Mouse (Mus musculus) limb, embryonic 14.5 days (tissue): ENCODE data around the gene Itgb1bp1. TPM values are rescaled to one million over a fixed set of nuclear protein-coding genes. Genes with fewer than 3 reads are reported as not detected.
A peak's percentile ranks its signal among the peaks of the same experiment; 100 is the strongest.

ENCODE experiments used
- ATAC-seq: fragments of 200-750 bp; cut with Nextera tagmentation; 2 replicates; pipeline ENCODE4 v1.8.0; 2017; ENCODE audit warnings: low read depth, moderate number of reproducible peaks, moderate TSS enrichment; ENCODE audit not compliant: low FRiP score
- DNase-seq: peaks from one replicate; pipeline ENCODE4 v3.0.0-alpha.2; 2015; ENCODE audit warnings: low spot score
- H3K27ac ChIP-seq: fragments of 300-500 bp; sonication (generic); replicated peaks from 2 replicates; pipeline ENCODE4 v1.5.1; 2014; ENCODE audit warnings: low read depth, mild to moderate bottlenecking, low read length, moderate library complexity, mixed read lengths
- H3K27me3 ChIP-seq: fragments of 300-500 bp; sonication (generic); 2 replicates; pipeline ENCODE4 v1.6.1; 2014; ENCODE audit warnings: low read length, mixed read lengths; ENCODE audit not compliant: control insufficient read depth, insufficient read depth
- H3K36me3 ChIP-seq: fragments of 300-500 bp; sonication (generic); 2 replicates; pipeline ENCODE4 v1.6.1; 2014; ENCODE audit warnings: mild to moderate bottlenecking, low read length, moderate library complexity, mixed read lengths; ENCODE audit not compliant: control insufficient read depth, insufficient read depth
- H3K4me1 ChIP-seq: fragments of 300-500 bp; sonication (generic); 2 replicates; pipeline ENCODE4 v1.6.1; 2014; ENCODE audit warnings: antibody characterized with exemption, low read length, mixed read lengths; ENCODE audit not compliant: control insufficient read depth, insufficient read depth
- H3K4me2 ChIP-seq: fragments of 300-500 bp; sonication (generic); replicated peaks from 2 replicates; pipeline ENCODE4 v1.6.1; 2014; ENCODE audit warnings: low read depth, mild to moderate bottlenecking, low read length, moderate library complexity; ENCODE audit not compliant: severe bottlenecking
- H3K4me3 ChIP-seq: fragments of 300-500 bp; sonication (generic); replicated peaks from 2 replicates; pipeline ENCODE4 v1.5.1; 2014; ENCODE audit warnings: low read length
- H3K9ac ChIP-seq: fragments of 300-500 bp; sonication (generic); 2 replicates; pipeline ENCODE4 v1.6.1; 2014; ENCODE audit warnings: mild to moderate bottlenecking, low read depth, low read length, moderate library complexity; ENCODE audit not compliant: severe bottlenecking
- H3K9me3 ChIP-seq: fragments of 300-500 bp; sonication (generic); 2 replicates; pipeline ENCODE4 v1.6.1; 2016; ENCODE audit warnings: low read length; ENCODE audit not compliant: control insufficient read depth
- POLR2A ChIP-seq: fragments of 200-500 bp; IDR thresholded peaks from 2 replicates; pipeline ENCODE4 v1.8.0; 2012; ENCODE audit warnings: inconsistent platforms, mild to moderate bottlenecking, moderate library complexity, borderline replicate concordance; ENCODE audit not compliant: insufficient read depth, insufficient read length; ENCODE audit errors: extremely low read depth
- WGBS: fragments of 180-500 bp; shearing (Covaris S2); extraction: QIAGEN DNeasy Blood & Tissue Kit; methylation state at CpG from one replicate; pipeline ENCODE4 v1.1.7; 2014; 5-methylcytosine and 5-hydroxymethylcytosine counted together
- polyA plus RNA-seq, 2 experiments: library from polyadenylated mRNA; depleted of rRNA in 1 of 2; stranded (reverse) in 1 of 2; unstranded in 1 of 2; fragments of >200 nt; fragmentation: Nextera tagmentation in 1 of 2; extraction: Ambion mirVana in 1 of 2; gene quantifications; 2 replicates each; pipeline versions ENCODE4 v1.2.1 to v1.2.3; 2012 to 2014

Itgb1bp1 gene
- polyA plus RNA-seq, 2 experiments, result 27.4 to 62.6 TPM

- H3K4me3 ChIP-seq, result no peak overlapping the region
- ATAC-seq, result no peak
- 88% methylated on average over 7 of the region's 7 CpGs for WGBS
- H3K27ac ChIP-seq, result no peak overlapping the region
- no peak for TF ChIP-seq POLR2A
- no peak overlapping the region for H3K9ac ChIP-seq
- no peak overlapping the region for H3K4me2 ChIP-seq
- H3K36me3 ChIP-seq, result peaks cover 55% of the 10 kb centered on the region
- no peaks in the 10 kb centered on the region for H3K27me3 ChIP-seq
- no peak for DNase-seq
- no peaks in the 10 kb centered on the region for H3K9me3 ChIP-seq
- no peaks in the 10 kb centered on the region for H3K4me1 ChIP-seq
These were observed 52.4 kb downstream of the Itgb1bp1 start for GRCm38 (mm10) chr12:21233727-21234126.

- DNase-seq (no peak), ATAC-seq (no peak)
- H3K9ac ChIP-seq, result no peak overlapping the region
- H3K9me3 ChIP-seq, result no peaks in the 10 kb centered on the region
- 80% methylated on average over 17 of the region's 17 CpGs for WGBS
- TF ChIP-seq POLR2A, result no peak
- H3K36me3 ChIP-seq, result peaks cover 29% of the 10 kb centered on the region
- no peaks in the 10 kb centered on the region for H3K27me3 ChIP-seq
- H3K4me3 ChIP-seq, result no peak overlapping the region
- H3K27ac ChIP-seq, result no peak overlapping the region
- H3K4me1 ChIP-seq, result 0 out of 2 replicates have a peak, but pooled peaks cover 2% of the 10 kb centered on the region
- H3K4me2 ChIP-seq, result no peak overlapping the region
These were observed 56.8 kb downstream of the Itgb1bp1 start for GRCm38 (mm10) chr12:21229076-21229918.

- ATAC-seq (no peak), DNase-seq (no peak)
- TF ChIP-seq POLR2A, result no peak
- Histone ChIP-seq H3K27me3 (no peaks in the 10 kb centered on the region), H3K4me2 (no peak overlapping the region), H3K27ac (no peak overlapping the region), H3K9ac (no peak overlapping the region), H3K4me3 (no peak overlapping the region), H3K4me1 (0 out of 2 replicates have a peak, but pooled peaks cover 2% of the 10 kb centered on the region), H3K36me3 (peaks cover 32% of the 10 kb centered on the region), H3K9me3 (no peaks in the 10 kb centered on the region)
- 93% methylated on average over 4 of the region's 4 CpGs for whole genome bisulfite sequencing
These were observed 57.4 kb downstream of the Itgb1bp1 start for GRCm38 (mm10) chr12:21228650-21229049.

- Histone ChIP-seq H3K9me3 (no peaks in the 10 kb centered on the region), H3K36me3 (peaks cover 26% of the 10 kb centered on the region), H3K4me2 (no peak overlapping the region), H3K27ac (no peak overlapping the region), H3K27me3 (no peaks in the 10 kb centered on the region), H3K9ac (no peak overlapping the region), H3K4me3 (no peak overlapping the region), H3K4me1 (0 out of 2 replicates have a peak, but pooled peaks cover 2% of the 10 kb centered on the region)
- 65% methylated on average over 6 of the region's 6 CpGs for WGBS
- no peak for TF ChIP-seq POLR2A
- no peak for ATAC-seq
- DNase-seq, result peak; percentile 55
These were observed 58.8 kb downstream of the Itgb1bp1 start for GRCm38 (mm10) chr12:21227076-21227980.

- Histone ChIP-seq H3K9ac (no peak overlapping the region), H3K36me3 (peaks cover 20% of the 10 kb centered on the region), H3K27me3 (no peaks in the 10 kb centered on the region), H3K9me3 (no peaks in the 10 kb centered on the region), H3K4me1 (0 out of 2 replicates have a peak, but pooled peaks cover 2% of the 10 kb centered on the region), H3K4me2 (no peak overlapping the region), H3K4me3 (no peak overlapping the region), H3K27ac (no peak overlapping the region)
- 74% methylated on average over 9 of the region's 9 CpGs for WGBS
- no peak for ATAC-seq
- DNase-seq, result no peak
- no peak for TF ChIP-seq POLR2A
These were observed 59.8 kb downstream of the Itgb1bp1 start for GRCm38 (mm10) chr12:21226316-21226715.
